Mouse (Mus musculus): Measurements from ENCODE around the gene Vwc2.

The Vwc2 gene

DNA sequence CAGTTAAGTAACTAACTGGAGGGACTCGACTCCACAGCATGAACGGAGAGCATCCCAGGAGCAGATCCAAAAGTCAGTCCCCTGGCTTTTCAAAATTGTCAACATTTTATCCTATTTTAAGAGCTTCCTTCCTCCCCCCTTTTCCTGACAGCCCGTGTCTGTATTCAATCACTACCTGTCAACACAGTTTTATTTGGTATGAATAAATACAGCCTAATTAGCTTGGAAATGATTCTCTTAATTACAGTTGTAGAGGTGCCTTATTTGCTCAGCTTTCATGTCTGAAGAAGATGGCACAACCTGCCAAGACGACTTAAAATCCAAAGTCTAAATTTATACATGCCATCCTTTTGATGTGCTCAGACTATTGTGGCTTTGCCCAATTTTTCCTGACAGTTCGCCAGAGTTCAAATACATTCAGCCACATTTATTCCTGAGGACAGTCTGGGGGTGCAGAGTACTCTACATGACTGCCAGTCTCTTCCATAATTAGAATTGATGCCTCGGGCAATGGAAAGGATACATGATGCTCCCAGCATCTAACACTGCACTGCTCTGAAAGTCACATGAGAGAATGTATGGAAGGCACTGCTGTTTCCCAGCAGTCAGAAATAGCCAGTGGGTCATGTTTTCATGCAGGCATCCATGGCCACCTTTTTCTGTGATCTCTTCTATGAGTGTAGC, 128.8 kb downstream of the Vwc2 start:
- DNase-seq (ENCODE audit: low read depth, low spot score) = peak; percentile 12

DNA sequence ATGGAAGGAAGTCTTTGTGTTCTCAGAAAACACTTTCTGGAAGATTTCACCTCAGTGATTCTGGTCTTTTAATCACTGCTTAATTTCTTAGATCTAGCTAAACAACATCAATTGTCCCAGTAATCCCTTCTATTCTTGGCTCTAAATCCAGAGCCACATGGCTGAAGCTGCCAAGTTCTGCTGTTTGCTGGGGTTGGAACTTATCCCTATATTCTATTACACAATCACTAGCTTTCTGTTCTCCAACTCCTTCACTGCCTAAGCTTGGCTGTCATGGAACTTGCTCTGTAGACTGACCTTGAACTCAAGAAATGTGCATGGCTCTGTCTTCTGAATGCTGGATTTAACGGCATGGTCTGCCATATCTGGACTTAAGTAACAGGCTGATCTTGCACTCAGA, 143.3 kb downstream of the Vwc2 start:
- no peak for DNase-seq (ENCODE audit: low read depth, low spot score)

DNA sequence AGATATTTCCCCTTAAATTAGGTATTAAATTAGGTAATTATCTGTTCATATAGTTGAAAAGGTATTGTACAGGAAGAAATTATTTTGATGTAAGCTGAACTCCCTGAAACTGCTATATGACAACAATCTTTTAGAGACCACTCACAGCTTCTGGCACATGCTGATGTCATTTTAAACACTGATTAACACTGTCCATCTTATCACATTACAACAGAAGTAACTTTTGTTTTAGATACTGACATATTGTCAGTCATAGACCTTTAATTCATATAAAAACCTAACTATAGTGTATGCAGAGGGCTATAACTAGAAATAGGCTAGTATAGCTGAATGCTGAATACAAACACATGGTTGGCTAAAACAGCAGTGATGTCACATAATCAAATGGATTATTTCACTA, 166.1 kb downstream of the Vwc2 start:
- DNase-seq (ENCODE audit: low read depth, low spot score) = no peak

DNA sequence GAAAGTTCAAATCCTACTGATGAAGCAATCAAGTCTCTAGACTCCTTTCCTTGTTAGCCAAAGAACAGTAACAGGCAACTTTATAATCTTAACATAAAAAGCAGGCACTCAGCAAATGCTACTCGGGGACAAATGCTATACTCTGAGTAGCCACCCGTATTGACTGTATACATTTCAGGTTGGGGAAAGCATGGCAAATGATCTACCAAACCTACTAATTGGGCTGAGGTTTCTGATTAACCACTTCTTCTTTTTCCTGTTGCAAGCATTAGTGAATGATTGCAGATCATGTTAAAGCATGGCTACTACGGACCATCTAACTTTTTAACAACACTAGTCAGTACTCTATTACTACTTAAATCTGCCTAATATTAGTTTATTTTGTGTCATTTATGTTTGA, 169.5 kb downstream of the Vwc2 start:
- DNase-seq (ENCODE audit: low read depth, low spot score) = no peak

Data from brain, embryonic 18.5 days (tissue).